20 mouse cellular contexts compared by ENCODE assay signal in genomic region chr4:129139642-129140041, GRCm38 (mm10). TPM values are rescaled to one million over a fixed set of nuclear protein-coding genes. Genes with fewer than 3 reads are reported as not detected.
DNase-seq lines count a peak whose midpoint lies in the region; ATAC-seq and TF ChIP-seq lines count a peak whose summit lies in the region.
"Had no signal": no experiment of that assay in that cellular context is flagged by ENCODE, and none has a peak within 500 bp of the region (broad histone marks: within the 10 kb centered on the region; RNA-seq: fewer than 3 reads in every experiment).

No protein-coding gene starts in this region.

- H3K4me3 ChIP-seq in myocyte: no peak overlapping the region
- H3K4me3 ChIP-seq: hindbrain, embryonic 13.5 days; neural tube, embryonic 15.5 days had no signal

- no peaks in the 10 kb centered on the region for H3K36me3 ChIP-seq in myocyte (ENCODE audit: control insufficient read depth, insufficient read depth)
- H3K36me3 ChIP-seq: hindbrain, embryonic 13.5 days had no signal

- ATAC-seq in inflammation-experienced regulatory T-cells, adult 6 months: no peak
- ATAC-seq: CD4-positive, CD25-positive, alpha-beta regulatory T cell, adult 4 months had no signal

- H3ac ChIP-seq in myocyte (ENCODE audit: control insufficient read depth, insufficient read length): no peak overlapping the region

- peaks cover 9% of the 10 kb centered on the region for H3K27me3 ChIP-seq in myocyte (ENCODE audit: control insufficient read depth, insufficient read depth, insufficient read length)
- H3K27me3 ChIP-seq: neural tube, embryonic 15.5 days had no signal

- no peak for TF ChIP-seq POLR2A in myocyte (IDR thresholded peaks at IDR 0.05; ENCODE audit: insufficient read length, low read depth)

- no peak overlapping the region for H3K4me2 ChIP-seq in myocyte (ENCODE audit: low read depth)
- H3K4me2 ChIP-seq: hindbrain, embryonic 13.5 days; neural tube, embryonic 15.5 days had no signal

- DNase-seq in ovary, postnatal 36 days (ENCODE audit: low spot score): peak; percentile 56
- no peak for DNase-seq in ovary, postnatal 14 days (ENCODE audit: low spot score)
- DNase-seq in MEL-GATA-1-ER (ENCODE audit: extremely low read depth, low read depth) (peak; percentile 73), liver (peak; percentile 85)
- DNase-seq in adrenal gland, adult 2 months: no peak
- DNase-seq: cerebellum, adult 8-10 months; embryo, embryonic 11 days; kidney, adult 18-20 months; lung, adult 18-20 months; right cerebral cortex, postnatal 14 days had no signal

- no peaks in the 10 kb centered on the region for H3K79me2 ChIP-seq in myocyte (ENCODE audit: control insufficient read depth, insufficient read depth)

TF ChIP-seq in myocyte, 11 proteins besides CTCF, POLR2A, EP300 and RAD21:
- TF ChIP-seq POLR2AphosphoS2 (IDR thresholded peaks at IDR 0.05; ENCODE audit: insufficient read length, low read depth) (no peak), CEBPB (IDR thresholded peaks at IDR 0.05; ENCODE audit: insufficient read depth, poor library complexity, severe bottlenecking) (no peak), TCF12 (IDR thresholded peaks at IDR 0.05; ENCODE audit: insufficient read depth, poor library complexity, severe bottlenecking) (no peak), TCF3 (IDR thresholded peaks at IDR 0.05; ENCODE audit: insufficient read length, low read depth) (peak; percentile 45), MAX (IDR thresholded peaks at IDR 0.05; ENCODE audit: low read depth) (no peak), REST (IDR thresholded peaks at IDR 0.05; ENCODE audit: insufficient read depth, insufficient read length) (no peak), MYOD1 (IDR thresholded peaks at IDR 0.05; ENCODE audit: control insufficient read depth in 1 of 3, insufficient read length in 2 of 3, low read depth in 2 of 3) (peak in 2 of 3 experiments; percentile 70 to 94), USF1 (IDR thresholded peaks at IDR 0.05; ENCODE audit: low read depth) (no peak), SRF (IDR thresholded peaks at IDR 0.05; ENCODE audit: control insufficient read depth, insufficient read length, low read depth) (no peak), E2F4 (IDR thresholded peaks at IDR 0.05; ENCODE audit: insufficient read depth) (no peak), MYOG (IDR thresholded peaks at IDR 0.05; ENCODE audit: control insufficient read depth in 1 of 3, insufficient read depth in 1 of 3, insufficient read length in 2 of 3, low read depth in 2 of 3) (peak in 2 of 3 experiments; percentile 66 to 93)

RNA-seq across cellular contexts. Expression of gene Fndc5, which starts 2.8 kb away (rescaled TPM):
- 41.3 TPM for polyA plus RNA-seq in myocyte (2012; fragmentation: generic; extraction: Trizol)
- total RNA-seq in adrenal gland, adult 2 months (2021): 1 to 10 TPM; 3.1 to 7.4 TPM
- polyA plus RNA-seq in adrenal gland, adult 2 months (2012; rRNA removed): 2.6 and 5.7 TPM in 2 replicates
- under 1 TPM; 0.28 to 0.50 (median 0.40) TPM for polyA plus RNA-seq in inflammation-experienced regulatory T-cells, adult 6 months (2017; shearing (Covaris generic))
- total RNA-seq: monocyte, adult 5-6 weeks had no signal
- polyA plus RNA-seq: macrophage had no signal

RNA-seq across cellular contexts. Expression of gene Hpca, which starts 17.8 kb away (rescaled TPM):
- polyA plus RNA-seq in myocyte (2012; fragmentation: generic; extraction: Trizol): 0.12 TPM
- total RNA-seq in adrenal gland, adult 2 months (2021): 1 to 10 TPM in 1 of 2 experiments, under 1 TPM in 1; 0.66 to 1.1 TPM
- 1.4 and 2.6 TPM in 2 replicates for polyA plus RNA-seq in adrenal gland, adult 2 months (2012; rRNA removed)
- not detected for polyA plus RNA-seq in inflammation-experienced regulatory T-cells, adult 6 months (2017; shearing (Covaris generic))
- total RNA-seq: monocyte, adult 5-6 weeks had no signal
- polyA plus RNA-seq: CD4-positive, CD25-positive, alpha-beta regulatory T cell, adult 4 months; macrophage had no signal

RNA-seq across cellular contexts. Expression of gene Tmem54, which starts 34.3 kb away (rescaled TPM):
- polyA plus RNA-seq in myocyte (2012; fragmentation: generic; extraction: Trizol): 0.41 TPM
- total RNA-seq in adrenal gland, adult 2 months (2021): not detected
- not detected in 2 replicates for polyA plus RNA-seq in adrenal gland, adult 2 months (2012; rRNA removed)
- polyA plus RNA-seq in inflammation-experienced regulatory T-cells, adult 6 months (2017; shearing (Covaris generic)): not detected
- total RNA-seq: left cerebral cortex, adult 8-10 months; monocyte, adult 5-6 weeks had no signal
- polyA plus RNA-seq: CD4-positive, CD25-positive, alpha-beta regulatory T cell, adult 4 months; frontal cortex, adult 2 months; heart, embryonic 14.5 days; hindbrain, embryonic 13.5 days; macrophage; neural tube, embryonic 15.5 days had no signal

RNA-seq across cellular contexts. Expression of gene S100pbp, which starts 49.9 kb away (rescaled TPM):
- polyA plus RNA-seq in myocyte (2012; fragmentation: generic; extraction: Trizol): 7.8 TPM
- total RNA-seq in adrenal gland, adult 2 months (2021): 10 to 100 TPM; 21.1 to 21.4 TPM
- 6.4 and 7.5 TPM in 2 replicates for polyA plus RNA-seq in adrenal gland, adult 2 months (2012; rRNA removed)
- polyA plus RNA-seq in inflammation-experienced regulatory T-cells, adult 6 months (2017; shearing (Covaris generic)): 10 to 100 TPM; 18.2 to 30.2 (median 23.3) TPM

RNA-seq across cellular contexts. Expression of gene Yars, which starts 49.9 kb away (rescaled TPM):
- polyA plus RNA-seq in myocyte (2012; fragmentation: generic; extraction: Trizol): 183 TPM
- 10 to 100 TPM; 84.8 to 98.6 TPM for total RNA-seq in adrenal gland, adult 2 months (2021)
- polyA plus RNA-seq in adrenal gland, adult 2 months (2012; rRNA removed): 7.2 and 11.2 TPM in 2 replicates
- 10 to 100 TPM; 32.7 to 36.8 (median 35.7) TPM for polyA plus RNA-seq in inflammation-experienced regulatory T-cells, adult 6 months (2017; shearing (Covaris generic))

Comparison
In these comparisons a context has a peak if more than half of its experiments do, and no peak if none do; other contexts are left out.
1. DNase-seq: peak in ovary, postnatal 36 days (single experiment), MEL-GATA-1-ER (single experiment) and liver (single experiment); none in ovary, postnatal 14 days (single experiment) and adrenal gland, adult 2 months (single experiment).